Mouse (Mus musculus) gonadal fat pad, adult 2 months (tissue): ENCODE results near the gene Cdkl3. TPM values are rescaled to one million over a fixed set of nuclear protein-coding genes. Genes with fewer than 3 reads are reported as not detected.
"Not testable (repeated sequence)": the region's sequence is repeated elsewhere in the genome, so short reads cannot be mapped to it uniquely, and the experiment has no call there.

Experiments
- DNase-seq: peaks from one replicate; pipeline ENCODE4 v3.0.0-alpha.2; 2012; ENCODE audit warnings: low read depth
- polyA plus RNA-seq: library from polyadenylated mRNA; depleted of rRNA; stranded (reverse); fragments of >200 nt; gene quantifications from 2 replicates; pipeline ENCODE4 v1.2.3, GENCODE M21; 2012; rRNA removed

Cdkl3 gene
- polyA plus RNA-seq, 1 experiment = 3.3 TPM

DNA sequence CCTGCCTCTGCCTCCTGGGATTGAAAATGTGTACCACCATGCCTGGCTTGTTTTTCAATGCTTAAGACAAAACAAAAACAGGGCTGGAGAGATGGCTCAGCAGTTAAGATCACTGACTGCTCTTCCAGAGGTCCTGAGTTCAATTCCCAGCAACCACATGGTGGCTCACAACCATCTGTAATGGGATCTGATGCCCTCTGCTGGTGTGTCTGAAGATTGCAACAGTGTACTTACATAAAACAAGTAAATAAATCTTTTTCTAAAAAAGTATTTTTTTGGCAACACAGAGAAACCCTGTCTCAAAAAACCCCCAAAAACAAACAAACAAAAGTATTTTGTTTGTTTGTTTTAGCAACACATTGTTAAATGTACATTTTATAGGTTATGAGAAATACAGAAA lies 116.4 kb downstream of the Cdkl3 start:
- not testable (repeated sequence) for DNase-seq

- no peak for DNase-seq
Measured at GRCm38 (mm10) chr11:52122045-52122444, 118.0 kb downstream of the Cdkl3 start.

DNA sequence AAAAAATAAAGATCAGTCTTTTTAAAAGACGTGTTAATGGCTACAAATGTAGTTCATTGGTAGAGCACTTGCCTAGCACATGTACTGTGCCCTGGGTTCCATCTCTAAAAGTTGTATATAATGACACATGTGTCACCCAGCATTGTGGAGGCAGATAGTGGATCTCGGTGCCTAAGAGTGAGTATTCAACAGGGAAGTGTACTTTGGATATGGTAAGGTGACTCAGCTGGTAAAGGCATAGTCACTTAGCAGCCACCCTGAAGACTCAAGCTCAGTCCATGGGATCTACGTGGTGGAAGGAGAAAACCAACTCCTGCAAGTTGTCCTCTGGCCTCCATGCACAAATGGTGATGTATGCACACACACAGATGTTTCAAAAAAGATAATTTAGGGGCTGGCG lies 120.4 kb downstream of the Cdkl3 start:
- no peak for DNase-seq

DNA sequence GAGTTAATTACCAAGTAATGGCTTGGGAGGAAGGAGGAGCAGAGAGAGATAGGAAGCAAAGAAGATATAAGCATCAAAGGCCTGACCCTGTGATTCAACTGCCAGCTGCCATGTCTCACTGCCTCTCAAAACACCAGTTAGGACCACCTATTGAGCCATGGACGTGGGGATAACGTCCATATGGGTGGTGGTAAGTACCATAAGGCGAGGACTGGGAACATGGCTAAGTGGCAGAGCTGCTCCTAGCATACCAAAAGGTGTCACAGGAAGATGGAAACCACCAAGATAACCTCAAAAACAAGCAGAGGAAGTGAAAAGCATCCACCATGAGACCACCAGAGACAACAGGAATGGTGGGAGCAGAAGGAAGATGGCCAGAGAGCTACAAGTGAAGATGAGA lies 123.1 kb downstream of the Cdkl3 start:
- DNase-seq = no peak

GRCm38 (mm10) chr11:52127760-52128159 lies 123.7 kb downstream of the Cdkl3 start:
- DNase-seq = no peak

DNA sequence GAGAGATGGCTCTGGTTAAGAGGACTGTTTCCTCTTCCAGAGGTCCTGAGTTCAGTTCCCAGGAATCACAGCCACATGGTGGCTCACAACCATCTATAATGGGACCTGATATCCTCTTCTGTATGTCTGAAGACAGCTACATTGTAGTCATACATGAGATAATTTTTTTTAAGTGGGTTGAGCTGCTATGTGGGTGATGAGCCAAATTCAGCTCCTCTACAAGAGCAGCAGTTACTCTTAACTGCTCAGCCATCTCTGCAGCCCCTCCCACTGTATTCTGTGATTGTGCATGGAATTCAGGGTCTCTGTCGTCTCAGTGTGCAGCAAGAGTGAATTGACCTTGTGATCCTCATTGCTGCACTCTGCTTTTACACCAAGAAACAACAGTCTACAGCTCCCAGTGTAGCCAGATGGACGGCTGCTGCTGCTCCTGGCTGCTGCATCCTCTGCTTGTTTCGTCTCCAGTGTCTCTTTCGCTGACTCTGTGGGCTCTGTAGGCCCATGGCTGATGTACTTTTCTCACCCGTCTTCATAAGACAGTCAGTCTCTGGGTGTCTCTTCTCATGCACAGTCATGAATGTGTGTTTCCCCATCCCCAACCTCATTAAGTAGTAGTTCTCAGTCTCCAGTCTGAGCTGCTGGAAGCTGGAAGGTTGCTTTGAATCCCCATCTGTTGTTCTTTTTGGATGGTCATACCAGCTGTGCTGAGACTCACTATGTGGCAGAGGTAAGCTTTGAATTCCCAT lies 124.5 kb downstream of the Cdkl3 start:
- no peak for DNase-seq

DNA sequence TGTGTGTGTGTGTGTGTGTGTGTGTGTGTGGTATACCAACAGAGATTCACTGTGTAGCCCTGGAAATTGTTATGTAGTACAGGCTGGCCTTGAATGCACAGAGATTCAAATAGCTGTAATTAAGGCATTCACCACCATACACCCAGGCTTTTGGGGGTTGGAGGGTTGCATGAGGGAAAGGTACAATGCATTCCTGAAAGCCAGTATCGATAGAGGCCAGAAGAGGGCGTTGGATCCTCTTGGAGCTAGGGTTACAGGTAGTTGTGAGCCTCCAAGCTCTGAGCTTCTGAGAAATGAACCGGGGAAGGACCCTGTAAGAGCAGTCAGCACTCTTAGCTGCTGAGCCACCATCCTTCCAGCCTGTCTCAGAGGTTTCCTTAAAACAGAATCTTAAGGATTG lies 125.2 kb downstream of the Cdkl3 start:
- no peak for DNase-seq

DNA sequence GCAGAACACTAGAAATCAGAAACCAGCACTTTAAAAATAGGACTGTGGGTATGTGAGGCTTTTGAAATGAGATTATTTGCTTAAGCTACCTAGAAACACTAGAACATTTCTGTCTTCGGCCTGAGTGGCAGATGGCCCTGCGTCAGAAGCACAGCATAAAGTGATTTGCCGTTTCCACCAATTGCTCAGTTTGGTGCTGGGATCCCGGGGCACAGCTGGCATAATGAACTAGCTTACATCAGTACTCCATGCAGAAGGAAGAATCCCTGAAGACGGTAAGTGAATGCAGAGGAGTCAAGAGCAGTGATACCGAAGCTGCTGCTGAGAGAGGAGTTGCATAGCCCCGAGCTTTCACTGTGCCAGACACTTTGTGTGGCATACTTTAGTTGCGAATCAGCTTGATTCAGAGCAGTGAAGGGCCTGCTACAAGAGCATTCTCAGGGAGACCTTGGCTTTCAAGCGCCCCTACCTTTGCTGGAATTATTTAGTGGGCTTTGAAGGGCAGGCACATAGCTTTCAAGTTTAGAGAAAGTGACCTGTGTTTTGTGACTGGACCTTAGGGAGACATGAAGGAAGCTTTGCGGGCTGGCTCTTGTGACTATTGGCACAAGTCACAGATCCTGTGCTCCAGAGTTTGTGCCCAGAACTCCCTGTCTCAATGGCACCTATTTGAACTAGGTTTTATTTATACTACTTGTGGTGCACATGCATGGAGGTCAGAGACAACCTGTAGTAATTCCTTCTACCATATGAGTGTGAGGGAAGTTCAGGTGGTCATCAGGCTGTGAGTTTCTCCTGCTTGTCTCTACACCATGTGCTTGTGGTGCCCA lies 125.8 kb downstream of the Cdkl3 start:
- DNase-seq = no peak

GRCm38 (mm10) chr11:52130451-52131068 lies 126.5 kb downstream of the Cdkl3 start:
- DNase-seq = no peak

Other genes with a start within 250 kb of the Cdkl3 start
- gene Sec24a, start 240.6 kb upstream of the Cdkl3 start, polyA plus RNA-seq = 12.9 and 19.1 TPM in 2 replicates
- 40.5 and 42.1 TPM in 2 replicates for gene Sar1b, start 240.5 kb upstream of the Cdkl3 start, polyA plus RNA-seq
- 13.3 and 17.3 TPM in 2 replicates for gene Jade2, start 146.6 kb upstream of the Cdkl3 start, polyA plus RNA-seq
- 20.2 and 21.1 TPM in 2 replicates for gene Cdkn2aipnl, start 36.6 kb upstream of the Cdkl3 start, polyA plus RNA-seq
- gene Ube2b, start 3.5 kb upstream of the Cdkl3 start, polyA plus RNA-seq = 65.7 and 67.7 TPM in 2 replicates
- gene Ppp2ca, start 94.5 kb downstream of the Cdkl3 start, polyA plus RNA-seq = 38.6 and 41.6 TPM in 2 replicates
- not detected in 2 replicates for gene Olfr1373, start 141.3 kb downstream of the Cdkl3 start, polyA plus RNA-seq
- not detected in 2 replicates for gene Olfr1371, start 209.8 kb downstream of the Cdkl3 start, polyA plus RNA-seq
- 38.5 and 43.8 TPM in 2 replicates for gene Skp1a, start 227.8 kb downstream of the Cdkl3 start, polyA plus RNA-seq